Mouse (Mus musculus): ENCODE results near the gene Hist1h1d. TPM values are rescaled to one million over a fixed set of nuclear protein-coding genes. Genes with fewer than 3 reads are reported as not detected.
A peak's percentile ranks its signal among the peaks of the same experiment; 100 is the strongest.
"Not testable (repeated sequence)": the region's sequence is repeated elsewhere in the genome, so short reads cannot be mapped to it uniquely, and the experiment has no call there.

The Hist1h1d gene
- total RNA-seq, 2 experiments from 2014 or later, result 4.3 to 6.0 TPM

GRCm38 (mm10) chr13:23573034-23573897 lies 20.2 kb downstream of the Hist1h1d start:
- DNase-seq, result not testable (repeated sequence)

GRCm38 (mm10) chr13:23573898-23574524 lies 20.9 kb downstream of the Hist1h1d start, which contains the start of the genes Hist1h2bf and Hist1h2ad:
Gene Hist1h2bf, minus strand, starts transcription at chr13:23574196.
Gene Hist1h2ad, plus strand, starts transcription at chr13:23574381.
- DNase-seq, result peak; percentile 87 to 90

- not testable (repeated sequence) for DNase-seq
Measured at GRCm38 (mm10) chr13:23574546-23575170, 21.6 kb downstream of the Hist1h1d start.

- peak; percentile 48 to 58 for DNase-seq
Measured at GRCm38 (mm10) chr13:23575271-23575851, 22.3 kb downstream of the Hist1h1d start, which contains the start of gene Hist1h3d. Gene Hist1h3d, plus strand, starts transcription at chr13:23575763.

GRCm38 (mm10) chr13:23575864-23576313 lies 22.8 kb downstream of the Hist1h1d start:
- not testable (repeated sequence) for DNase-seq

GRCm38 (mm10) chr13:23576351-23576881 lies 23.4 kb downstream of the Hist1h1d start:
- DNase-seq, result no peak

GRCm38 (mm10) chr13:23576906-23577639 lies 24.0 kb downstream of the Hist1h1d start:
- no peak for DNase-seq

- DNase-seq, result no peak
Measured at GRCm38 (mm10) chr13:23577835-23578234, 24.8 kb downstream of the Hist1h1d start.

GRCm38 (mm10) chr13:23581408-23582218 lies 28.6 kb downstream of the Hist1h1d start, which contains the start of gene Hist1h4d:
Gene Hist1h4d, plus strand, starts transcription at chr13:23581598.
- peak; percentile 96 to 97 for DNase-seq

GRCm38 (mm10) chr13:23582219-23583056 lies 29.4 kb downstream of the Hist1h1d start:
- DNase-seq, result no peak

GRCm38 (mm10) chr13:23583387-23584068 lies 30.5 kb downstream of the Hist1h1d start:
- DNase-seq, result no peak

GRCm38 (mm10) chr13:23584331-23584730 lies 31.3 kb downstream of the Hist1h1d start:
- DNase-seq, result no peak

- peak; percentile 66 to 68 for DNase-seq
Measured at GRCm38 (mm10) chr13:23585029-23585441, 32.0 kb downstream of the Hist1h1d start.

GRCm38 (mm10) chr13:23585442-23586098 lies 32.5 kb downstream of the Hist1h1d start:
- peak; percentile 71 to 75 for DNase-seq

- DNase-seq, result no peak
Measured at GRCm38 (mm10) chr13:23586099-23586939, 33.3 kb downstream of the Hist1h1d start.

GRCm38 (mm10) chr13:23586940-23587225 lies 33.8 kb downstream of the Hist1h1d start:
- no peak for DNase-seq

- DNase-seq, result no peak
Measured at GRCm38 (mm10) chr13:23591206-23591605, 38.1 kb downstream of the Hist1h1d start.
